Mouse (Mus musculus): ENCODE measurements around the gene Copa. TPM values are rescaled to one million over a fixed set of nuclear protein-coding genes. Genes with fewer than 3 reads are reported as not detected.
A peak's percentile ranks its signal among the peaks of the same experiment; 100 is the strongest.

Copa gene
- 181 TPM for polyA plus RNA-seq (2021)

DNA sequence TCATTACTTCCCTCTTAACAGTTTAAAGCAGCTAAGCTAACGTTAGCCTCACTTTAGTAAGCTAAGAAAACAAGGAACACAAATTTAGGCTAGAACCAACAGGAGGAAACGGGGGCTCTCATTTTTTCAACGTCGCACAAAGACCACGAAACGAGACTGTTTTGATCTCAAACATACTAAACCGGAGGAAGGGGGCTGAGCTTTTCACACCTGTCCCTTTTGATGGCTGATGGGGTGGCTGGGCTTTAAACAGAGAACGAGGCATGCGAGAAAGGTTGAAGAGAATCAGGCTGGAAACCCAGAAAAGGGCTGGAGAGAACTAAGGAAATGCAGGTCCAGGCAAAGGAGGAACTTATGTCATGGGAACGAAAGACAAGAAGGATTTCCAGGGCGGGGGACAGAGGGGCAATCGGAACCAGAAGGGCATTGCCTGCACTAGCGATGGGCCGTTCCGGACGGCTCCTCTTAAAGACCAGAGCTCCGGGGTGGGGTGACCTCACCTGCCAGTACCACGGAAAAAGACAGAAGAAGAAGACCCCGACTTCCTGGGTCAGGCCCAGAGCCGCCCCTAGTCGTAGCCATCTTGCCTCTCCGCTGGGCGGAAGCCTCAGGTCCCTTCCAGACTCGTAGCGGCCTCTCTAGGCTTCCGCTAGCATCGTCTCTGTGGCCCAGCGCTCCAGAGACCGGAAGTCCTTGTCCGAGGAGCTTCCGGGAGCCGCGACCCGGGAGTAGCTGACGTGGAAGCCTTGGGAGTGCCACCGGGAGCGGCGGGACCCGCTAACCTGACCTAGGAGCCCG is at the start of gene Copa, which contains the start of gene Ncstn:
Gene Copa (plus strand): TSS at position 429 of the 798 bp plus-strand sequence.
Gene Ncstn (minus strand): TSS at position 695 of the 798 bp plus-strand sequence.
- POLR2A ChIA-PET, result interaction anchor here (0.9 to 1.0 kb wide), 2 partner anchors 12 to 21 kb away, joined by 3 to 4 read pairs; no protein-coding TSS in a partner anchor
- CTCF ChIA-PET, result interaction anchor here (0.8 to 3.4 kb wide), 5 partner anchors 17 to 70 kb away, joined by 3 to 15 read pairs (median 3); no protein-coding TSS in a partner anchor

DNA sequence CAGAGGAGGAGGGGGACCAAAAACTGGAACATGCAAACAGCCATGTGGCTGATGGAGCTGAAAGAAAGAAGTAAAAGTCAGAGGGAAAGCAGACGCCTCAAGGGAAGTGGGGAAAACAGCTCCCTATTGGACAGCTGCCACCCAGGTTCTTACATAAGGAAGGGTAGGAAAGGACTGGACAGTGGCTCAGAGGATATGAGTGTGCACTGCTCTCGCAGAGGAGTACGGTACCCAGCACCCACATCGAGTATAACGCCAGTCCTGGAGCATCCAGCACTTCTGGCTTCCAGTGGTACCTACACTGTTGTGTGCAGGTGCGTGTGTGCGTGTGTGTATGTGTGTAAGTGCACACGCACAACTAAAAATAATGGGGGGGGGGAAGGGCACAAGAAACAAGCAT is 35.9 kb upstream of the Copa start:
- ChIA-PET CTCF (interaction anchor here (0.7 to 1.9 kb wide), 11 partner anchors 9 to 279 kb away, joined by 3 to 5 read pairs (median 3); partner anchors contain the start of genes Nhlh1, Pex19 and Vangl2), POLR2A (interaction anchor here (0.7 kb wide), 1 partner anchor 100 kb away, joined by 4 read pairs; no protein-coding TSS in a partner anchor)
- TF ChIP-seq CTCF (IDR thresholded peaks at IDR 0.05), result no peak
- DNase-seq (ENCODE audit: low read depth, low spot score) (no peak), ATAC-seq (no peak)
- in situ Hi-C loops (cut with MboI; ENCODE audit: low pct_unique_long_range_greater_than_20kb), result loop anchor here (25.0 kb wide), 2 partner anchors 291 to 441 kb away; partner anchors contain the start of genes Igsf9, Kcnj10, Kcnj9 and Slamf9
- no peaks in the 10 kb centered on the region for H3K27me3 ChIP-seq

More for the DNA sequence above, at the start of gene Copa, which contains the start of gene Ncstn:
- DNase-seq (ENCODE audit: low read depth, low spot score), result peak; percentile 64
- TF ChIP-seq CTCF (IDR thresholded peaks at IDR 0.05), result no peak
- in situ Hi-C loops (cut with MboI; ENCODE audit: low pct_unique_long_range_greater_than_20kb), result no loop called here
- peak; percentile 96 for ATAC-seq
- H3K27me3 ChIP-seq, result no peaks in the 10 kb centered on the region

DNA sequence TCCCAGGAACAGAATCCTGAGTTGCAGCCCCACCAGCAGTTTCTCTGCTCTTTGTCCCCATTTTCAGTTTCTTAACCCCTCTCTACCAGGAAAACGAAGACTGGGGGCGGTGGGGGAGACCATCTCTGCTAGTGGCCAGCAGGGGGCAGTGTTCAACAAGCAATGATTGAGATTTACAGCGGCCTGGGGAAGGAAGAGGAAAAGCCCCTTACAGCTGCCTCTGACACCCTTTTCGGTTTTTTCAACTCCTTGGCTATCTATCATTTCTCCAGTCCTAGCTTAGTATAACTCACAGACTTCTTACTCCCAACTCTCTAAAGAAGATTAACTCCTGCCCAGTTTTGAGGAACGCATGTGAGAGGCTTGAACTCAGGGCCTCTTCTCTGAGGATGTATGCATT is 35.4 kb upstream of the Copa start:
- in situ Hi-C loops (cut with MboI; ENCODE audit: low pct_unique_long_range_greater_than_20kb), result loop anchor here (25.0 kb wide), 2 partner anchors 290 to 440 kb away; partner anchors contain the start of genes Igsf9, Kcnj10, Kcnj9 and Slamf9
- TF ChIP-seq CTCF (IDR thresholded peaks at IDR 0.05), result peak; percentile 84
- ATAC-seq (peak; percentile 78), DNase-seq (ENCODE audit: low read depth, low spot score) (no peak)
- ChIA-PET CTCF (interaction anchor here (0.6 to 1.9 kb wide), 11 partner anchors 10 to 312 kb away, joined by 3 to 6 read pairs (median 3); partner anchors contain the start of genes Nhlh1, Pex19 and Vangl2), POLR2A (interaction anchor here (0.6 to 0.7 kb wide), 2 partner anchors 99 to 448 kb away, joined by 4 read pairs; no protein-coding TSS in a partner anchor)
- H3K27me3 ChIP-seq, result no peaks in the 10 kb centered on the region

DNA sequence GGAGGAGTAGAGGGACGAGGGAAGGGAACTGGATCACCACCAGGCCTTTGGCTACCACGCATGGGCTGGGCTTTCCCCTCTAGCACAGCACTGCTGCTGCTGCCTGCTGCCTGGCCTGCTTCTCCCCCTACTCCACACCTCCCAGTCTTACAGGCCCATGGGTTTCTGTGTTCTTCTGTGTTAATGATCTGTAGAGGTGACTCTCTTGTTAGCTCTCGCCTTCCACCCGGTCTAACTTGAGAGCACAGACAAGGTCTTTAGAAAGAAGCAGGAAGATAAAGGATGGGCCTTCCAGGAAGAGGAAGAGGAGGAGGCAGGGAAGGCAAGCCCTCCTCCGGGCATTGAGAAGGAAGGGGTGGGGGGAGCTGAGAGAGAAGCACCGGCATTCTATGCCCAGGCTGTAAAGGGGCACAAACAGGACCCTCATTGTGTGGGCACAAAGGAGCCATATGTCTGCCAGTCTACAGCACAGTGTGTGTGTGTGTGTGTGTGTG is 34.0 kb upstream of the Copa start:
- DNase-seq (ENCODE audit: low read depth, low spot score) (no peak), ATAC-seq (no peak)
- no peaks in the 10 kb centered on the region for H3K27me3 ChIP-seq
- TF ChIP-seq CTCF (IDR thresholded peaks at IDR 0.05), result no peak
- CTCF ChIA-PET, result interaction anchor here (1.0 to 1.8 kb wide), 3 partner anchors 33 to 276 kb away, joined by 3 to 6 read pairs (median 3); no protein-coding TSS in a partner anchor
- POLR2A ChIA-PET, result no interaction called here
- in situ Hi-C loops (cut with MboI; ENCODE audit: low pct_unique_long_range_greater_than_20kb), result loop anchor here (25.0 kb wide), 2 partner anchors 289 to 439 kb away; partner anchors contain the start of genes Igsf9, Kcnj10, Kcnj9 and Slamf9

DNA sequence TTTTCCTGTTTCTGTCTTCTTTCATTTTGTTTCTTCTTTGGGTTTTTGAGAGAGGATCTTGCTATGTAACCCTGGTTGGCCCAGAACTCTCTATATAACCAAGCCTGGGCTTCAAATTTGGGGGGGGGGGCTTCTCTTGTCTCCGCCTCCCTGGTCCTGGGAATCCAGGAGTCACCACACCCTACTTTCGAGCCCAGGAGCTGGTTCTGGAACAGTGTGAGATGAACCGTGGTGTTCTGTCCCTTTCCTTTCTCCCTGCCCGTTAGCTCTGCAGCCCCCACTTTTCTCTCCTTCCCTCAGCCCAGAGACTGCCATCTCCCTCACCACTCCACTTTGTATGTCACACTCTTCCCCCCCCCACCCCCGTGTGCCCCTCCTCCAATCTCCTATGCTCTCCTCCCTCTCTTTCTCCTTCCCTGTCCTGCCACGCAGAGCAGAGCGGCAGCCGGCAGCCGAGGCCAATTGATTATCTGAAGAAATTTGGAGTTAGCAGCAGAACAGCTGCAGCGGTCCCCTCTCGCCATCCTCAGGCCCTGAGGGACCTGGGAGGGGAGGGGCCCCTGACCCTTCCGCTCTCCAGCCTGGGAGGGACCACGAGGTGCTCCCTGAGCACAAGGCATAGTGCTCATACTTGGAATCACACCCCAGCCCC is 33.1 kb upstream of the Copa start:
- ChIA-PET CTCF (interaction anchor here (1.3 kb wide), 1 partner anchor 32 kb away, joined by 3 read pairs; no protein-coding TSS in a partner anchor), POLR2A (no interaction called here)
- no peak for TF ChIP-seq CTCF (IDR thresholded peaks at IDR 0.05)
- ATAC-seq, result no peak
- no peak for DNase-seq (ENCODE audit: low read depth, low spot score)
- H3K27me3 ChIP-seq, result no peaks in the 10 kb centered on the region
- in situ Hi-C loops (cut with MboI; ENCODE audit: low pct_unique_long_range_greater_than_20kb), result loop anchor here (25.0 kb wide), 2 partner anchors 288 to 438 kb away; partner anchors contain the start of genes Igsf9, Kcnj10, Kcnj9 and Slamf9

DNA sequence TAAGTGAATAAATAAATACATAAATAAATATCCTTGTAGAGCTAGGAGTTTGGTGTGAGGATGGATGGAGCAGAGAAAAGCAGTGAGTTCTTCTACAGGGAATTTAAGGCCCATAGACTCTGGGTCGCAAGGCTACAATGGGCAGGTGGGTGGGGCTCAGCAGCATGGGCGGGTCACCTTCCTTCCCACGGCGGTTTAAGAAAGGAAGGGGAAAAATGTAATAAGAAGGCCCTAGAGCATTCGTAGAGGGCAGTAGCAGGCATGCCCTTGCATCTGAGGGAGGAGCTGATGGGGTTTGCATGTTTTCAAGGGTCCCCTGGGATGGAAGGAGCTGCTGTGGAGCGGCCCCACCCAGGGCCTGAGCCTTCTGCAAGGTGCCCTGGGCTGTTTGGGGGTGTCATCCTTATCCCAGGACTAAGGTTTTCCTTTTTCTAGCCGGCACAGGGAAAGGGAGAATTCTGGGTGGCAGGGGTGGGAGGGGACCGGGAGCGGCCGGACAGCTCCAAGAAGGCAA is 29.5 kb upstream of the Copa start:
- ChIA-PET CTCF (interaction anchor here (1.2 to 1.4 kb wide), 3 partner anchors 28 to 67 kb away, joined by 3 to 4 read pairs (median 3); no protein-coding TSS in a partner anchor), POLR2A (no interaction called here)
- in situ Hi-C loops (cut with MboI; ENCODE audit: low pct_unique_long_range_greater_than_20kb), result no loop called here
- no peaks in the 10 kb centered on the region for H3K27me3 ChIP-seq
- no peak for ATAC-seq
- no peak for TF ChIP-seq CTCF (IDR thresholded peaks at IDR 0.05)
- no peak for DNase-seq (ENCODE audit: low read depth, low spot score)

DNA sequence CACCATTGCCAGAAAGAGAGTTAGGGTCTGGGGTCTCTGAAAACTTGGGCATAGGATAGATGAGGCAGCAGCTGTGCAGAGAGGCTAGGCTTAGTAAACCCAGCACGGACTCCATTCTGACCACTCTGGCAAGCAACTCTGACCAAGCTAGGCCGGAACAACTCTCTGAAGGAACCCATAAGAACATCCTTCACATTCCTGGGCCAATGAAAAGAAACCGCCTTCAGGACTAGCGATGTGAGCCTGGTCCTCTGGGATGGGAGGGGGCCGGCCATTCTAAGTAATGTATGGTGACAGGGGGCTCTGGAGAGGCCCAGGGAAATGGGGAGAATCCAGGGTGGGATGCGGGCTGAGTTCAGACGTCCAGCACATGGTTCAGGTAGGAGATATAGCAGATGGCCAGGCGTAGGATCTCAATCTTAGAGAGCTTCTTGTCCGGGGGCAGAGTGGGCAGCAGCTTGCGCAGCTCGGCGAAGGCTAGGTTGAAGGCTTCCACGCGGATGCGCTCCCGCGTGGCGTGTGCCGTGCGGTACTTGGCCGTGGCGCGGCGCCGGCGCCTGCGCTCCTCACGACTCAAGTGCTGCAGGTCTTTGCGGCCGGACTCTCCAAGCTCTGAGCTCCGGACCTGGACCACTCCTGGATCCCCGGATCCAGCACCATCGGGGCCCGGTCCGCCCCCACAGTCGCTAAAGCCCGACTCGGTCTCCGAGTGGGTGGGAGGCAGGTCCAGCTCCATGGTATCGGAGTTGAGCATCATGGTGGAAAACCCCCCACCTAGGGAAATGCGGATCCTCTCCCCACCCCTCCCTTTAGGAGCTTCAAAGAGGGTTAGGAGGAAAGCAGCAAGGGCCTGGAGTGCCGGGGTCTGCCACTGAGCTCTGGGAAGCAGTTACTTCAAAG is 28.5 kb upstream of the Copa start:
- ATAC-seq, result no peak
- DNase-seq (ENCODE audit: low read depth, low spot score), result no peak

DNA sequence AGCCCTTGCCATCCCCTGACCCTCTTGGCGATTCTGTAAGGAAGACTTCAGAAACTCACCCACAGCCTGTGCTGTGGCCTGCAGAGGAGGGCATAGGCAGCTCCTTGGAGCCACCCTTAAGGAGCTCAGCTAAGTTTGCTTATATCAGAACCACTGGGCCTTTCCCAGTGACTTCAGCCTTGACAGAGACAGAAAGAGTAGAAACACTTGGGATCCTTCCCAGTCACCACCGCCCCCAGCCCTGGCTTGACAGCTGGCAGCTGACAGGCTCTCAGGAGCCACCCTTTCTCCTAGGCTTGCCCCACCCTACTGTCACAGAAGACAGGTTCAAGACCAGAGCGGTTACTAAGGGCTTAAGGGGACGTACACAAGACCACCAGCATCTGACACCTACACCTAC is 26.1 kb upstream of the Copa start:
- no peak for TF ChIP-seq CTCF (IDR thresholded peaks at IDR 0.05)
- in situ Hi-C loops (cut with MboI; ENCODE audit: low pct_unique_long_range_greater_than_20kb), result no loop called here
- CTCF ChIA-PET, result interaction anchor here (1.5 kb wide), 1 partner anchor 10 kb away, joined by 3 read pairs; no protein-coding TSS in a partner anchor
- POLR2A ChIA-PET, result no interaction called here
- ATAC-seq, result no peak
- H3K27me3 ChIP-seq, result no peaks in the 10 kb centered on the region
- DNase-seq (ENCODE audit: low read depth, low spot score), result no peak

More for the DNA sequence above, 28.5 kb upstream of the Copa start:
- CTCF ChIA-PET, result interaction anchor here (1.4 kb wide), 1 partner anchor 65 kb away, joined by 3 read pairs; no protein-coding TSS in a partner anchor
- no peak for TF ChIP-seq CTCF (IDR thresholded peaks at IDR 0.05)
- in situ Hi-C loops (cut with MboI; ENCODE audit: low pct_unique_long_range_greater_than_20kb), result no loop called here
- POLR2A ChIA-PET, result interaction anchor here (0.7 kb wide), 1 partner anchor 329 kb away, joined by 5 read pairs; no protein-coding TSS in a partner anchor
- H3K27me3 ChIP-seq, result no peaks in the 10 kb centered on the region

DNA sequence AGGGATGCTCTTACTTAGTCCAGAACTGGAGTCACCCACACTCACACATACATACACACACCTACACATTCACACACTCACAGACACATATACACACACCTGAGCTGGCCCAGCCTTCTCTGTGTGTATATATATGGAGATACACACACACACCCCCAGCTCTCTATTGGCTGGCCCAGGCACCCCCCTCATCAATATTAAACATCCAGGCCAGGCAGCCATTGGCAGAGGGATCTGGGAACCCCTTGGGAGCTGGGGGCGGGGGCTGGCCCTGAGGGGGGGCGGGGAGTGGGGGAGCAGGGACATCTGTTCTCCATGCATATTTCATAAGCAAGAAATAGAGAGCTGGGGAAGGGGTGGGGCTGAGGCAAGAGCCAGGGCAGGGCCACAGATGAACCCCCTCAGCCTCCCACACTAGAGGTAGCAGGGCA is 24.8 kb upstream of the Copa start, which contains the start of gene Nhlh1:
Gene Nhlh1 (minus strand): TSS at position 83 of the 431 bp plus-strand sequence.
- no peak for TF ChIP-seq CTCF (IDR thresholded peaks at IDR 0.05)
- DNase-seq (ENCODE audit: low read depth, low spot score) (no peak), ATAC-seq (no peak)
- in situ Hi-C loops (cut with MboI; ENCODE audit: low pct_unique_long_range_greater_than_20kb), result no loop called here
- CTCF ChIA-PET, result interaction anchor here (0.9 kb wide), 2 partner anchors 10 to 25 kb away, joined by 3 read pairs; partner anchors contain the start of genes Copa and Ncstn
- no peaks in the 10 kb centered on the region for H3K27me3 ChIP-seq
- POLR2A ChIA-PET, result no interaction called here

All from Patski (cell line).